Mouse (Mus musculus): ENCODE results near the gene Zfp385c. TPM values are rescaled to one million over a fixed set of nuclear protein-coding genes. Genes with fewer than 3 reads are reported as not detected.
A peak's percentile ranks its signal among the peaks of the same experiment; 100 is the strongest.
"Not testable (repeated sequence)": the region's sequence is repeated elsewhere in the genome, so short reads cannot be mapped to it uniquely, and the experiment has no call there.

Zfp385c gene
- total RNA-seq, 4 experiments from 2014 or later: 0.16 to 0.41 (median 0.18) TPM; not detected in 1

- no peak for DNase-seq (ENCODE audit: low spot score in 2 of 2)
Observed at GRCm38 (mm10) chr11:100603155-100603554, 89.1 kb downstream of the Zfp385c start.

GRCm38 (mm10) chr11:100601372-100601771 is 90.9 kb downstream of the Zfp385c start:
- no peak for DNase-seq (ENCODE audit: low spot score in 2 of 2)

- no peak for DNase-seq (ENCODE audit: low spot score in 2 of 2)
Observed at GRCm38 (mm10) chr11:100598074-100598473, 94.2 kb downstream of the Zfp385c start.

GRCm38 (mm10) chr11:100595533-100595932 is 96.7 kb downstream of the Zfp385c start:
- DNase-seq (ENCODE audit: low spot score in 2 of 2): no peak

GRCm38 (mm10) chr11:100594608-100595007 is 97.6 kb downstream of the Zfp385c start:
- no peak for DNase-seq (ENCODE audit: low spot score in 2 of 2)

GRCm38 (mm10) chr11:100592346-100593046 is 99.8 kb downstream of the Zfp385c start:
- no peak for DNase-seq (ENCODE audit: low spot score in 2 of 2)

- no peak for DNase-seq (ENCODE audit: low spot score in 2 of 2)
Observed at GRCm38 (mm10) chr11:100588462-100588861, 103.8 kb downstream of the Zfp385c start.

GRCm38 (mm10) chr11:100585148-100585547 is 107.1 kb downstream of the Zfp385c start:
- DNase-seq (ENCODE audit: low spot score in 2 of 2): no peak

- no peak for DNase-seq (ENCODE audit: low spot score in 2 of 2)
Observed at GRCm38 (mm10) chr11:100584561-100584961, 107.7 kb downstream of the Zfp385c start.

- no peak for DNase-seq (ENCODE audit: low spot score in 2 of 2)
Observed at GRCm38 (mm10) chr11:100582836-100583235, 109.4 kb downstream of the Zfp385c start.

- not testable (repeated sequence) for DNase-seq (ENCODE audit: low spot score in 2 of 2)
Observed at GRCm38 (mm10) chr11:100582413-100582812, 109.8 kb downstream of the Zfp385c start.

- DNase-seq (ENCODE audit: low spot score in 2 of 2): peak; percentile 65 to 79
Observed at GRCm38 (mm10) chr11:100581756-100582155, 110.5 kb downstream of the Zfp385c start.

GRCm38 (mm10) chr11:100580275-100580674 is 112.0 kb downstream of the Zfp385c start:
- no peak for DNase-seq (ENCODE audit: low spot score in 2 of 2)

GRCm38 (mm10) chr11:100579116-100579799 is 113.0 kb downstream of the Zfp385c start:
- no peak for DNase-seq (ENCODE audit: low spot score in 2 of 2)

- no peak for DNase-seq (ENCODE audit: low spot score in 2 of 2)
Observed at GRCm38 (mm10) chr11:100577852-100578599, 114.2 kb downstream of the Zfp385c start.

Other genes with a start within 250 kb of the Zfp385c start
- gene Klhl11, start 219.7 kb downstream of the Zfp385c start, total RNA-seq (2022): 100 to 1,000 TPM in 3 of 4 experiments, 10 to 100 TPM in 1; 97.9 to 121 (median 111) TPM
- 100 to 1,000 TPM; 121 to 136 (median 128) TPM for gene Acly, start 164.5 kb downstream of the Zfp385c start, total RNA-seq (2022)
- 1 to 10 TPM in 3 of 4 experiments, under 1 TPM in 1; 0.71 to 1.9 (median 1.6) TPM for gene Ttc25, start 146.8 kb downstream of the Zfp385c start, total RNA-seq (2022)
- 100 to 1,000 TPM; 162 to 216 (median 203) TPM for gene Cnp, start 117.6 kb downstream of the Zfp385c start, total RNA-seq (2022)
- 10 to 100 TPM; 11.7 to 13.4 (median 12.1) TPM for gene Nkiras2, start 73.2 kb downstream of the Zfp385c start, total RNA-seq (2022)
- 100 to 1,000 TPM; 255 to 304 (median 273) TPM for gene Dnajc7, start 72.3 kb downstream of the Zfp385c start, total RNA-seq (2022)
- 1 to 10 TPM; 2.7 to 5.3 (median 3.4) TPM for gene Dhx58, start 11.8 kb upstream of the Zfp385c start, total RNA-seq (2022)
- 10 to 100 TPM; 50.9 to 62.0 (median 58.0) TPM for gene Kat2a, start 20.0 kb upstream of the Zfp385c start, total RNA-seq (2022)
- gene Hspb9, start 21.4 kb upstream of the Zfp385c start, total RNA-seq (2022): not detected
- 100 to 1,000 TPM; 134 to 163 (median 148) TPM for gene Rab5c, start 45.8 kb upstream of the Zfp385c start, total RNA-seq (2022)
- 1 to 10 TPM; 2.3 to 3.4 (median 2.7) TPM for gene Kcnh4, start 67.5 kb upstream of the Zfp385c start, total RNA-seq (2022)
- gene Hcrt, start 70.5 kb upstream of the Zfp385c start, total RNA-seq (2022): not detected
- gene Ghdc, start 78.5 kb upstream of the Zfp385c start, total RNA-seq (2022): 1 to 10 TPM; 6.2 to 7.7 (median 6.9) TPM
- 10 to 100 TPM; 13.3 to 18.4 (median 15.6) TPM for gene Stat5b, start 158.3 kb upstream of the Zfp385c start, total RNA-seq (2022)
- 1 to 10 TPM; 2.5 to 3.8 (median 2.8) TPM for gene Stat5a, start 166.9 kb upstream of the Zfp385c start, total RNA-seq (2022)
- gene Stat3, start 247.1 kb upstream of the Zfp385c start, total RNA-seq (2022): 10 to 100 TPM; 42.9 to 75.3 (median 52.9) TPM